Mouse (Mus musculus) T-helper 2 cell (primary cell): ENCODE results near the gene Palld.

Source experiments
- in situ Hi-C: fragments of 300-600 bp; cut with MboI, MseI; formaldehyde crosslinking; loops from one replicate; pipeline ENCODE4 v1.15.1; 2025; ENCODE audit warnings: high pct_unique_total_duplicates

Palld gene

GRCm38 (mm10) chr8:61692129-61692528 is 210.4 kb downstream of the Palld start:
- in situ Hi-C loops, result no loop called here

GRCm38 (mm10) chr8:61691391-61691790 is 211.1 kb downstream of the Palld start:
- in situ Hi-C loops, result no loop called here

GRCm38 (mm10) chr8:61687071-61687470 is 215.4 kb downstream of the Palld start:
- in situ Hi-C loops, result no loop called here

- in situ Hi-C loops, result no loop called here
Measured at GRCm38 (mm10) chr8:61686340-61686739, 216.2 kb downstream of the Palld start.

GRCm38 (mm10) chr8:61685280-61685679 is 217.2 kb downstream of the Palld start:
- in situ Hi-C loops, result no loop called here

- in situ Hi-C loops, result no loop called here
Measured at GRCm38 (mm10) chr8:61684280-61684939, 218.1 kb downstream of the Palld start.

- in situ Hi-C loops, result no loop called here
Measured at GRCm38 (mm10) chr8:61682902-61683301, 219.6 kb downstream of the Palld start.

- in situ Hi-C loops, result no loop called here
Measured at GRCm38 (mm10) chr8:61681217-61681616, 221.3 kb downstream of the Palld start.

- in situ Hi-C loops, result no loop called here
Measured at GRCm38 (mm10) chr8:61677227-61677626, 225.3 kb downstream of the Palld start.

- in situ Hi-C loops, result no loop called here
Measured at GRCm38 (mm10) chr8:61671151-61671550, 231.3 kb downstream of the Palld start.

GRCm38 (mm10) chr8:61670376-61670775 is 232.1 kb downstream of the Palld start:
- in situ Hi-C loops, result no loop called here

- in situ Hi-C loops, result no loop called here
Measured at GRCm38 (mm10) chr8:61666919-61667318, 235.6 kb downstream of the Palld start.

- in situ Hi-C loops, result no loop called here
Measured at GRCm38 (mm10) chr8:61665021-61665420, 237.5 kb downstream of the Palld start.

- in situ Hi-C loops, result no loop called here
Measured at GRCm38 (mm10) chr8:61664162-61664561, 238.3 kb downstream of the Palld start.

GRCm38 (mm10) chr8:61662829-61663228 is 239.7 kb downstream of the Palld start:
- in situ Hi-C loops, result no loop called here

- in situ Hi-C loops, result no loop called here
Measured at GRCm38 (mm10) chr8:61661611-61662010, 240.9 kb downstream of the Palld start.

GRCm38 (mm10) chr8:61660961-61661360 is 241.5 kb downstream of the Palld start:
- in situ Hi-C loops, result no loop called here

GRCm38 (mm10) chr8:61651955-61652354 is 250.5 kb downstream of the Palld start:
- in situ Hi-C loops, result no loop called here

GRCm38 (mm10) chr8:61646195-61646835 is 256.2 kb downstream of the Palld start:
- in situ Hi-C loops, result no loop called here

- in situ Hi-C loops, result no loop called here
Measured at GRCm38 (mm10) chr8:61645642-61646041, 256.8 kb downstream of the Palld start.

GRCm38 (mm10) chr8:61643215-61643614 is 259.3 kb downstream of the Palld start:
- in situ Hi-C loops, result no loop called here

GRCm38 (mm10) chr8:61642358-61642847 is 260.1 kb downstream of the Palld start:
- in situ Hi-C loops, result no loop called here

- in situ Hi-C loops, result no loop called here
Measured at GRCm38 (mm10) chr8:61639596-61639995, 262.9 kb downstream of the Palld start.
